Mouse (Mus musculus) olfactory bulb, adult 2 months (tissue): Measurements from ENCODE around the gene Mrpl47.

ENCODE experiments used
- CTCF ChIP-seq: fragments of 200-500 bp; IDR thresholded peaks from 2 replicates; pipeline ENCODE4 v1.5.1; 2012; ENCODE audit warnings: low read depth, mild to moderate bottlenecking, low read length, moderate library complexity; ENCODE audit not compliant: insufficient read depth
- POLR2A ChIP-seq: fragments of 200-500 bp; IDR thresholded peaks from 2 replicates; pipeline ENCODE4 v1.6.1; 2012; ENCODE audit warnings: mild to moderate bottlenecking, low read depth, low read length, moderate library complexity; ENCODE audit not compliant: insufficient read depth

GRCm38 (mm10) chr3:32708052-32708367, 29.4 kb downstream of the Mrpl47 start:
- TF ChIP-seq POLR2A (no peak), CTCF (no peak)
